Mouse (Mus musculus): ENCODE results near the gene Vmn1r39.
A peak's percentile ranks its signal among the peaks of the same experiment; 100 is the strongest.
"Not testable (repeated sequence)": the region's sequence is repeated elsewhere in the genome, so short reads cannot be mapped to it uniquely, and the experiment has no call there.

Gene Vmn1r39

GRCm38 (mm10) chr6:66810509-66810908 lies at the start of gene Vmn1r39:
TSS of gene Vmn1r39 (minus strand) at chr6:66810609.
- no peak for DNase-seq (ENCODE audit: low read depth)

- DNase-seq (ENCODE audit: low read depth), result no peak
These were observed 49.0 kb upstream of the Vmn1r39 start for GRCm38 (mm10) chr6:66859391-66859790.

GRCm38 (mm10) chr6:66858356-66858755 lies 47.9 kb upstream of the Vmn1r39 start:
- DNase-seq (ENCODE audit: low read depth), result no peak

- no peak for DNase-seq (ENCODE audit: low read depth)
These were observed 45.8 kb upstream of the Vmn1r39 start for GRCm38 (mm10) chr6:66856236-66856635.

DNA sequence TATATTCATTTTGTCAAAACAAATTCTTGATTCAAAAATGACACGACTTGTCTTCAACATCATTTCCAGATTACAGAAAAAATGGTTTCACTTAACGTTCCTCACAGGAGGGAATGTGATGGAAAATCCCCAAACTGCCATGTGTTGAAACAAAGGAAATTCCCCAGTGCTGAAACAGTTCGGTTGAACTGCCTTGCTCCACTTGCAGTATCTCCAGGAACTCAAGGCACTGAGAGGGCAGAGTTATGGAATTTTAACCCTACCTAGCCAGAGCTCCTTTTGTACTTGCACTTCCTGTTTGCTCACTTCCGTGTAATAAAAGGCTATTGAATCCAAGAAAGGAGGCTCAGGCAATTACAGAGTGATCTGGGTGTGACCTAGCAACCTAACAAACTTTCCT lies 38.5 kb upstream of the Vmn1r39 start:
- DNase-seq (ENCODE audit: low read depth), result no peak

DNA sequence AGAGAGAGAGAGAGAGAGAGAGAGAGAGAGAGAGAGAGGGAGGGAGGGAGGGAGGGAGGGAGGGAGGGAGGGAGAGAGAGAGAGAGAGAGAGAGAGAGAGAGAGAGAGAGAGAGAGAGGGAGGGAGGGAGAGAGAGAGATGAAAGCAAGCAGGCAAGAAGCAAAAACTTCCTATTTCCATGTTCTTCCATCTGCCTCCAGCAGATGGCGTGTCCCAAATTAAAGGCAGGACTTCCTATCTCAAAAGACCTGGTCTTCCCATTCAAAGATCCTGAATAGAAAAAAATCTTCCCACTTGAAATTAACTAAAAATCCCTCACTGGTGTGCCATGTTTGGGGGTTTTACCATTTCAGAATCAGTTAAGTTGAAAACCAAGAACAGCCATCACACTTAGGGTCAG lies 30.2 kb upstream of the Vmn1r39 start:
- peak; percentile 10 for DNase-seq (ENCODE audit: low read depth)

DNA sequence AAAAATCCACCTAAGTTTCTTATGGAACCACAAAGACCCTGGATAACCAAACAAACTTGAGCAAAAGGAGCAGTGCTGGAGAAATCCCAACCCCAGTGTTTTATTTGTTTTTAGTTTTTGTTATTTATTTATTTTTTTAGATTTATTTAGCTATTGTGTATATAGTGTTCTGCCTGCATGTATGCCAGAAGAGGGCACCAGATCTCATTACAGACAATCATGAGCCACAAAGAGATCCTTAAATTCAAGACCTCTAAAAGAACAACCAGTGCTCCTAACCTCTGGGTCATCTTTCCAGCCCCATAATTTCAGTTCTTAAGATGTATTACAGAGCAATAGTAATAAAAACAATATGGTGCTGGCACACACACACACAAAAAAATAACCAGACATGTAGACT lies 26.5 kb upstream of the Vmn1r39 start:
- no peak for DNase-seq (ENCODE audit: low read depth)

DNA sequence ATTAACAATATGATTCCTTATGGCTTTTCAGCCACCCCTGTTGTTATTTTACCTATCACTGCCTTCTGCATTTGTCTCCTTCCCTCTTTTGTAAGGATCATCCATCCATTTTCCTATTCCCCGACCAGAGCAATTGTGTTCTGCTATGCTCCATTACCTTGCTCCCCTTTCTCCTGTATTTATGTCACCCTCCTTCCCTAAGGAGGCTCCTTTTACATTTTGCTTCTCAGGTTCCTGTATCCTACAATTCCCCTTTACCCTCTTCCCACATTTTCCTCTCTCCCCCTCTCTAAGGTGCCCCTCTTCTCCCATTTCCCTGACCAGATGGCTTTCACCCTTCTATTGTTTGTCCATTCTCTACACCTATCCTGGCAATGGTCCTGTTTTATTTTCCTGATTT lies 4.1 kb downstream of the Vmn1r39 start:
- no peak for DNase-seq (ENCODE audit: low read depth)

- DNase-seq (ENCODE audit: low read depth), result no peak
These were observed 4.7 kb downstream of the Vmn1r39 start for GRCm38 (mm10) chr6:66805713-66806112.

GRCm38 (mm10) chr6:66782527-66782926 lies 27.9 kb downstream of the Vmn1r39 start, which contains the start of gene Vmn1r38:
TSS of gene Vmn1r38 (minus strand) at chr6:66782627.
- DNase-seq (ENCODE audit: low read depth), result not testable (repeated sequence)

Data from c-Kit-positive CD71-positive TER-119-negative erythroid progenitor cells, embryonic 14.5 days (primary cell).